Mouse (Mus musculus) B cell, adult 2 months (primary cell): Measurements from ENCODE around the gene Spred3.
A peak's percentile ranks its signal among the peaks of the same experiment; 100 is the strongest.
"Not testable (repeated sequence)": the region's sequence is repeated elsewhere in the genome, so short reads cannot be mapped to it uniquely, and the experiment has no call there.

Experiments used
- DNase-seq, 2 experiments: peaks; one replicate each; pipeline ENCODE4 v3.0.0; 2022

Gene Spred3

DNA sequence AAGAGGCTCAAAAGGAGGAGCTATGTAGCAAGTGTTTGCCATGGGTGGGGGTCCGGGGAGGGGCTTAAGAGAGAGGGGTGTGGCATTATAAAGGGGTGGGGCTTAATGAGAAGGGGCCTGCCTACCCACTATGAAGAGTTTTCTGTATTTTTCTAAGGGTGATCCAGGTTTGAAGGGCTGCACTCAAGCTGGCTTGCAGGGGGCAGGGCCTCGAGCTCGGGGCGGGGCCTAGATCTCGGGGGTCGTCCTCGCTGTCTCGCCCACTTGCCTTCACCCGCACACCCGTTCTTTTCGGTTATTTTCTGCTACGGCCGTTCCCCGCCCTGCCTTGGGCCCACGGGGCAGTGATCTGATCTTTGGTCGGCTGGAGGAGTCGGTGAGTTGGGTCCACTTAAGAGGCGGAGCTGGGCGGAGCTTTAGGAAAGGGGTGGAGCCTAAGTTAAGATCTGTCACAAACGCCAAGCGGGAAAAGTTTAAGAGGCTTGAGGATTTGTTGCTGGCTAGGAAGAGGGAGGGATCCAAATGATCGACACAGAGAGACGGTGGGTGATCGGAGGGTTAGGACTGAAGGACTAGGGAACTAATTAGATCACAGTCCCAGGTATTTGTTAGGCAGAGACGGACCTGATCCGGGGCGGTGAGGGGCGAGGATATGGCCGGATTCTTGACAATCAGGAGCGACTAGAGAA is at the start of gene Spred3, which contains the start of gene Ggn:
Gene Spred3, minus strand, starts transcription at position 346 of the 689 bp plus-strand sequence.
Gene Ggn, plus strand, starts transcription at position 145 of the 689 bp plus-strand sequence.
- DNase-seq = peak; percentile 61 to 62

DNA sequence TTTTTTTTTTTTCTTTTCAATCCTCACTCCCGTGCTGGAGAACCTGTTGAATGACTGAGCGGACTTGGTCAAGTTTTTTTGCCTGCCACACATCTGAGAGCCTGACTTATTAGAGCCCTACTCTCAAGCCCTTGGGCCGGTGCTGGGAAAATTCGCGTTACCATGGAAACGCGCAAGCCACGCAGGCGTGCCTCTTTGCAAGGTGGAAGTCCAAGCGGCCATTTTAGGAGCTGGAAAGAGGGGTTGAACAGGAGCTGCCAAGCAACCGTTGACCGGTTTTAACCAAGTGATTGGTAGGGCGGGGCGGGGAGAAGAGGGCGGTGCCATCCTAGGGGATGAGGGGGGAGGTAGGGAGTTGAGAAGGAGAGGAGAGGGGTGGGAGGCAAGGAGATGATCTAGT is 44.6 kb upstream of the Spred3 start:
- no peak for DNase-seq

DNA sequence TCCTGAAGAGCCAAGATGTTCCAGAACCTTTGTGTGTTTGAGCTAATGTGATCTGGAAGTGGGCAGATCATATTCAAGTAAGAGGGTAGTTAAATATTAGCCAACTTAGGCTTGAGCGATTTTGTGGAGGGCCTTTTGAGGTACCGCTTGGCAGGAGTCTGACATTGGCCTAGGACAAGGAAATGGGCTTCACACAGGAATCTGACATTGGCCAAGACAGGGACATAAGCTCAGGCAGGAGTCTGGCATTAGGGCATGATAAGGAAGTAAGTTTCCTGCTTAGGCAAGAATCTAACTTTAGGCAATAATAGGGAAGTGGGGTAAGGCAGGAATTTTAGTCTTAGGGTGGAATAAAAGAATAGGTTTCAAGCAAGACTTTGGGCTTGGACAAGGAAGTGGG is 44.0 kb upstream of the Spred3 start:
- DNase-seq = no peak

DNA sequence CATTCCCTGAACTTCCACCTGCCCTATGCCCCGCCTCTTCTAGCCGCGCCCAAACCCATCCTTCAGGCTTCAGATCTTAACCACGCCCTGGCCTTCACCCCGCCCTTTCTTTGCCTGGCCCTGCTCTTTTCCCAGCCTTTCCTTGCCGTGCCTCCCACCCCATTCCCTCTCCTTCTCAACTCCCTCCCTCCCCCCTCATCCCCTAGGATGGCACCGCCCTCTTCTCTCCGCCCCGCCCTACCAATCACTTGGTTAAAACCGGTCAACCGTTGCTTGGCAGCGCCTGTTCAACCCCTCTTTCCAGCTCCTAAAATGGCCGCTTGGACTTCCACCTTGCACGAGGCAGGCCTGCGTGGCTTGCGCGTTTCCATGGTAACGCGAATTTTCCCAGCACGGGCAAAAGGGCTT is 43.5 kb upstream of the Spred3 start, which contains the start of gene Catsperg1:
Gene Catsperg1, minus strand, starts transcription at position 361 of the 408 bp plus-strand sequence.
- DNase-seq = no peak

DNA sequence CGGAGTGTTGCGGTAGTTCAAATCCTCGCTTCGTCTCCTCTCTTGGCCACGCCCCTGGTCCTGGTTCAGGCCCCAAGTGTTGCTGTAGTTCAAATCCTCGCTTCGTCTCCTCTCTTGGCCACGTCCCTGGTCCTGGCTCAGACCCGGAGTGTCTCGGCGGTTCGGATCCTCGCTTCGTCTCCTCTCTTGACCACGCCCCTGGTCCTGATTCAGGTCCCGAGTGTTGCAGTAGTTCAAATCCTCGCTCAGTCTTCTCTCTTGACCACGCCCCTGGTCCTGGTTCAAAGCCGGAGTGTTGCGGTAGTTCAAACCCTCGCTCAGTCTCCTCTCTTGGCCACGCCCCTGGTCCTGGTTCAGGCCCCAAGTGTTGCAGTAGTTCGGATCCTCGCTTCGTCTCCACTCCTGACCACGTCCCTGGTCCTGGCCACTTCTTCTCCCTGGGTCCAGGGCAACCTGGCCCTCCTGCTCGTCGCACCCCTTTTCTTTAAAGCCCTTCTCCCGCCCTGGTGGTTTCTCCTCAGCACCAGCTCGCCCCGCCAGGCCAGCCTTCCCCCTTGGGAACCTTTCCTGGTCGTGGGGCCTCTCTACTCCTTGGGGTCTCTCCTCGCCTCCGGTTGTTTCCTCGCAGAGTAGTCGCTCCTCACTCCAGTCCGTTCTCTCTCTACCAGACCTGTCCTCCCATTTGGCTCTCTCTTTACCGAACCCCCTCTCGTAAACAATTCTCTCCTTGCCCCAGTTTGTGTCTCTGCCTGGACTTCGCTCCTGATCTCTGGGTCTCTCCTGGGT is 42.8 kb upstream of the Spred3 start:
- DNase-seq = not testable (repeated sequence)

DNA sequence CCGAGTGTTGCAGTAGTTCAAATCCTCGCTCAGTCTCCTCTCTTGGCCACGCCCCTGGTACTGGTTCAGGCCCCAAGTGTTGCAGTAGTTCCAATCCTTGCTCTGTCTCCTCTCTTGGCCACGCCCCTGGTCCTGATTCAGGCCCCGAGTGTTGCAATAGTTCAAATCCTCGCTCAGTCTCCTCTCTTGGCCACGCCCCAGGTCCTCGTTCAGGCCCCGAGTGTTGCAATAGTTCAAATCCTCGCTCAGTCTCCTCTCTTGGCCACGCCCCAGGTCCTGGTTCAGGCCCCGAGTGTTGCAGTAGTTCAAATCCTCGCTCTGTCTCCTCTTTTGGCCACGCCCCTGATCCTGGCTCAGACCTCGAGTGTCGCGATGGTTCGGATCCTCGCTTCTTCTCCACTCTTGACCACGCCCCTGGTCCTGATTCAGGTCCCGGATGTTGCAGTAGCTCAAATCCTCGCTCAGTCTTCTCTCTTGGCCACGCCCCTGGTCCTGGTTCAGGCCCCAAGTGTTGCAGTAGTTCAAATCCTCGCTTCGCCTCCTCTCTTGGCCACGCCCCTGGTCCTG is 42.1 kb upstream of the Spred3 start:
- DNase-seq = no peak

DNA sequence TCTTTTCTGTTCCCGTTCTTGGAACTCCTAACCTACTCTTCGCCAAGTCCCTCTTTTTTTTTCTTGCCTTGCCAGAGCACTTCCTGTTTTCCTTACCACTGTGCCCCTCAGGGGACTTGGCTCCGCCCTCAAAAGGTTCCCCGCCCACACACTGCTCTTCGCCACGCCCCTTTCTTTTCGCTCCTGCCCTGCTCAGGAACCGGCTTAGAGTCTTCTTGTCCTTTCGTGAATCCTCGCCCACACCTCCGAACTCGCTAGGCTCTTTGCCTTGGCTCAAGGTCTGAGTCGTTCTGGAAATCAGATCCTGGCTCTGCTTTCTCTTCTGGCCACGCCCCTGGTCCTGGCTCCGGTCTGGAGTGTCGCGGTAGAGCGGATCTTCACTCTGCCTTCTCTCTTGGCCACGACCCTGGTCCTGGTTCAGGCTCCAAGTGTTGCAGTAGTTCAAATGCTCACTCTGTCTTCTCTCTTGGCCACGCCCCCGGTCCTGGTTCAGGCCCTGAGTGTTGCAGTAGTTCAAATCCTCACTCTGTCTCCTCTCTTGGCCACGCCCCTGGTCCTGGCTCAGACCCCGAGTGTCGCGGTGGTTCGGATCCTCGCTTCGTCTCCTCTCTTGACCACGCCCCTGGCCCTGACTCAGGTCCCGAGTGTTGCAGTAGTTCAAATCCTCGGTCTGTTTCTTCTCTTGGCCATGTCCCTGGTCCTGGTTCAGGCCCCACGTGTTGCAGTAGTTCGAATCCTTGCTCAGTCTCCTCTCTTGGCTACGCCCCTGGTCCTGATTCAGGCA is 41.4 kb upstream of the Spred3 start:
- peak; percentile 94 to 95 for DNase-seq

DNA sequence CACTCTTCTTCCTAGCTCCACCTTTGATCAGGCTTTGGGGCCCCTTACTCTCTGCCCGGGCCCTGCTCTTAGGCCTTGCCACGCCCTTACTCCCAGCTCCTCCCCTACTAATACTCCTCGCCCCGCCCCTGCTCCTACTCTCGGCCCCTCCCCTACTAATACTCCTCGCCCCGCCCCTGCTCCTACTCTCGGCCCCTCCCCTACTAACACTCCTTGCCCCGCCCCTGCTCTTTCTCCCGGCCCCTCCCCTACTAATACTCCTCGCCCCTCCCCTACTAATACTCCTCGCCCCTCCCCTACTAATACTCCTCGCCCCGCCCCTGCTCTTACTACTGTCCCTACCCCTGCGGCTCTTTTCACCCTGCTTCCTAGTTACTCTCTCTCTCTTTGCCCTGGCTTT is 40.8 kb upstream of the Spred3 start:
- peak in 1 of 2 experiments; percentile 75 for DNase-seq

DNA sequence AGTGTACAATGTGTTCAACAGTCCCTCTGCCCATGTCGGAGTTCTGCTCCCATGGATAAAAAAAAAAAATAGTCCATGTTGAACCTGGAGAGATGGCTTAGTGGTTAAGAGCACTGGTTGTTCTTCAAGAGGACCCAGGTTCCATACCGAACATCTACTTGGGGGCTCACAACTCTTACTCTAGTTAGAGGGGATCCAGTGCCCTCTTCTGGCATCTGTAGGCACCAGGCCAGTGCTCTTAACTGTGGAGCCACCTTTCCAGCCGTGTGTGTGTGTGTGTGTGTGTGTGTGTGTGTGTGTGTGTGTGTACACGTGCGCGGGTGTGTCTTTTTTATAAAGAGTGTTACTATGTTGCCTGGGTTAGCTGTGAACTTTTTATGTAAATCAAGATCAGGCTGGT is 32.4 kb upstream of the Spred3 start:
- DNase-seq = no peak

DNA sequence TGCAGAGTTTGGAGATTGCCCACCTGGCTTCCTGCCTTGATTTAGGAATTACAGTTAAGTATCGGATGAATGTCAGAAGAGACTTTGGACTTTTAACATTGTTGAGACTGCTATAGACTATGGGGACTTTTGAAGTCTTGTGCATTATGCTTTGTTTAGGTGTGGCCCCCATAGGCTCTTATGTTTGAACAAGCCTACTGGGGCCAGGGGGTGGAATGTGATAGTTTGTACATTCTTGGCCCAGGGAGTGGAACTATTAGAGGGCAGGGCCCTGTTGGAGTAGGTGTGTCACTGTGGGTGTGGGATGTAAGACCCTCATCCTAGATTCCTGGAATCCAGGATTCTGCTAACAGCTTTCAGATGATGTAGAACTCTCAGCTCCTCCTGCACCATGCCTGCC is 24.0 kb upstream of the Spred3 start:
- DNase-seq = not testable (repeated sequence)

DNA sequence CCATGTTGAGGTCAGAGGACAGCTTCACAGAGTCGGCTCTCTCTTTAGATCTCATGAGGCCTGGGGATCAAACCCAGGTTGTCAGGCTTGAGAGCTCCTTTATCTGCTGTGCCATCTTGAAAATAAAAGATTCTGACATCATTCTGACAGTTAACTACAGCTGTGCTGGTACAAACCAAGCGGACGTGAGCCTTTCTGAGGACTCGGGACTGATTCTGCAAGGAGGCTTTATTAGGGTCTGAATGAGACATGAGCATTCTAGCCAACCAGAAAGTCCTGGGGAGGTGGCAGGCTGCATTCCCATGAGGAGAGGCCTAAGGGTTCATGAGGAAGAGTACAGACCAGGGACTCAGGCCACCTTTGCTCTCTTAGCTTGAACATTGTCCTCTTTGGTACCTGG is 11.1 kb upstream of the Spred3 start:
- not testable (repeated sequence) for DNase-seq

DNA sequence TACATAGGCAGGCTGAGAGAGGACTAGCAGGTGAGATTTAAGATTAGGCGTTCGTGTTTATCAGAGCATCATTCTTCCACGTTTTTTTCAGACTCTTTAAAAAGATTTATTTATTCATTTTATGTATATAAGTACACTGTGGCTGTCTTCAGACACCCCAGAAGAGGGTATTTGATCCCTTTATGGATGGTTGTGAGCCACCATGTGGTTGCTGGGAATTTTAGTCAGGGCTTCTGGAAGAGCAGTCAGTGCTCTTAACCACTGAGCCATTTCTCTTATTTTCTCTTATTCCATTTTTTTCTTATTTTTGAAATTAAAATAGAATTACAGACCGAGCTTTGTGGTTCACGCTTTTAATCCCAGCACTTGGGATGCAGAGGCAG is 10.6 kb upstream of the Spred3 start:
- no peak for DNase-seq

DNA sequence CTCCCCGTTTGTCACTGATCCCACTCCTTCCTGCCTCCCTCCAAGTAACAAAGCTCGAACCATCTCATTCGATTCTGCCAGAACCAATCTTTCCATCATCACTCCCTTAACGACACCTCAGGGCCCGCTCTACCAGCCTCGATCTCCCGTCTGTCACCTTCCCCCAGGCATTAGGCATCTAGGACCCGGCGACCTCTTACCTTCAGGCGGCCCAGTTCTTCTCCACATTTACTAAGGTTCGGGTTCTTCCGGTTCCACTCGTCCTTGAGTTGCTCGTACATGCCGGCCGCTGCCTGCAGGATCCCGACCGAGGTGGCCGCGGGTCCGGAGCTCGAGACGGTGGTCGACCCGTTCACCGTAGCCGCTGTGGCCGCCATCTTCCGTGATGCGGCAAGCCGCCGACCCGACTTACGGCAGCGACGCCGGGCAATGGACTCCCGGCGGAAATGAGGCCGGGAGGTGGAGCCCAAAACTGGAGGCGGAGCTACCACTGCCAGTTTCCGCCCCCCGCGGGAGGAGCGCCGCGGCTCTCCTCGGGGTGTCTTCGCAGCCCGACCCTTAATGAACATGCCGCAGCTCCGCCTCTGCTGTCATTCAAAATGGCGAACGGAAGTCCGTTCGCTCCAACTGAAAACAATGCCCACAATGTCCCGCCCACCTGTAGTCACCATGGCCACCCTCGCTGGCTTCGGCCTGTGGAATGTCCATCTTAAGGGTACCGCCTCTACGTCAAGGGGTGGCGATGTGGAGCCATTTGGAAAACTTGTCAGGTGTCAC is 10.1 kb upstream of the Spred3 start, which contains the start of gene Psmd8:
Gene Psmd8, minus strand, starts transcription at position 625 of the 777 bp plus-strand sequence.
- DNase-seq = peak; percentile 98

DNA sequence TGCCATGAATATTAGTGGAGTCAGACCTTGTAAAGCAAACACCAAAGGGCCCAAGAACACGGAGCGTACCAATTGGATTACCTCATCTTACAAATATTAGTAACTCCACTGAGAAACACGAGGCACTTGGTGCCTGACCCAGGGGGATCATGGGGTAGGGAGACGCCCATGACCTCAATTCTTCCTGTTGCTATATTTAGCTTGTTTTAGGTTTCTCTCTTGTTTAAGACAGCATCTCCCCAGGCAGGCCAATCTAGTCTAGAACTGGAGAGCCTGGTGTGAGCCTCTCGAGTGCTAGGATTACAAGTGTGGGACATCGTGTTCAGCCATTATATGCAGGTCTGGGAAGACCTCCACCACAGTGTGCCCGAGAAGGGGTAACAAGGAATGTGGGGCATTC is 9.1 kb upstream of the Spred3 start:
- DNase-seq = peak; percentile 48 to 54

DNA sequence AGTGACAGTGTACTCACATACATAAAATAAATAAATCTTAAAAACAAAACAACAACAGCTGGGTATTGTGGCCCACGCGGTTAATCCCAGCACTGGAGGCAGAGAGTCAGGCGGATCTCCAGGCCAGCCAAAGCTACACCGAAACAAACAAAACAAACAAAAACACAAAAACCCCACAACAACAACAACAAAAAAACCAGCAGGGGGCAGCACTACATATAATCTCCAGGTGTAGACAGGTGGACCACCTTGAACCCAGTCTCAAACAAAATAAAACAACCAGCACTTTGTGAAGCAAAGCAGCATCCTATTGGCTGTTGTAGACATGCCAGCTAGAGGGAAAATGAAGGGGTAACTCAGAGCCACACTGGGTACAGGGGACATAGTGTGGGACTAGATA is 7.9 kb upstream of the Spred3 start:
- DNase-seq = peak; percentile 41 to 46

DNA sequence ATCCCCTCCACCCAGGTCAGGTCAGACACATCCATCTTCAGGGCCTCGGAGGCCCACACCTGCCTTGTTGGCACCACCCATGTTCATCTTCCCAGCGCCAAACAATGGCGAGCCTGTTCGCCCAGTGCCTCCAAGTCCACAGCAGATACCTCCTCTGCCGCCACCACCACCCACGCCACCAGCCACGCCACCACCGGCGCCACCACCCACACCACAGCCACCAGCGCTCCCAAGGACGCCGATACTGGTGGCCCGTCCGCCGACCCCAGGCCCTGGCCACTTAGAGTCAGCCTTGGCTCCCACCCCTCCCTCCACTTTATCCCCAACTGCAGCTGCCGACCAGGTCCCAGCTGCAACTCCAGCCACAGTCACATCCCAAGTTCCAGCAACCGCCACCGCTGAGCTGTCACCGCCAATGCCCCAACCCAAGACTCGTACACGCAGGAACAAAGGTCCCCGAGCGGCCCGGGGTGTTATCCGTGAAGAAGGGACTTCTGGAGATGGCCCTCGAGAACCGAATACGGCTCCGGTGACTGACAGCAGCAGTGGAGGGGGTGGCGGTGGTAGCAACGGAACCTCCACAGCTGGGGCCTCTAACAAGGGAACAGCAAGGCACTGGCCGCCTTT is 2.3 kb upstream of the Spred3 start:
- DNase-seq = peak; percentile 15 to 21

DNA sequence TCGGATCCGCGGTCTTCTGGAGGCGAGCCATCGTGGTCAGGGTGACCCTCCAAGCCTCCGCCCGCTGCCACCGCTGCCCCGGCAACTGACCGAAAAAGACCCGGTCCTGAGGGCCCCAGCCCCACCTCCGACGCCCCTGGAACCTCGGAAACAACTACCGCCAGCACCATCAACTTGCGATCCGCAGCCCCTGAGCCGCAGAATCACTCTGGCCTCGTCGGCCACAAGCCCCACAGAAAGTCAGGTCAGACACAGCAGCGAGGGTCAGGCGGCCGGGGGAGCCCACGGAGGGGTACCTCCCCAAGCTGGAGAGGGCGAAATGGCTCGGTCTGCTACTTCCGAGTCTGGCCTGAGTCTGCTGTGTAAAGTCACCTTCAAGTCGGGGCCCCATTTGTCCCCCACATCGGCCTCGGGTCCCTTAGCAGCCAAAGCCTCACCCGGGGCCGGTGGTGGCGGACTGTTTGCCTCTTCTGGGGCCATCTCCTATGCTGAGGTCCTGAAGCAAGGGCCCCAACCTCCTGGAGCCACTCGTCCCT is 1.4 kb upstream of the Spred3 start:
- peak; percentile 42 to 43 for DNase-seq

DNA sequence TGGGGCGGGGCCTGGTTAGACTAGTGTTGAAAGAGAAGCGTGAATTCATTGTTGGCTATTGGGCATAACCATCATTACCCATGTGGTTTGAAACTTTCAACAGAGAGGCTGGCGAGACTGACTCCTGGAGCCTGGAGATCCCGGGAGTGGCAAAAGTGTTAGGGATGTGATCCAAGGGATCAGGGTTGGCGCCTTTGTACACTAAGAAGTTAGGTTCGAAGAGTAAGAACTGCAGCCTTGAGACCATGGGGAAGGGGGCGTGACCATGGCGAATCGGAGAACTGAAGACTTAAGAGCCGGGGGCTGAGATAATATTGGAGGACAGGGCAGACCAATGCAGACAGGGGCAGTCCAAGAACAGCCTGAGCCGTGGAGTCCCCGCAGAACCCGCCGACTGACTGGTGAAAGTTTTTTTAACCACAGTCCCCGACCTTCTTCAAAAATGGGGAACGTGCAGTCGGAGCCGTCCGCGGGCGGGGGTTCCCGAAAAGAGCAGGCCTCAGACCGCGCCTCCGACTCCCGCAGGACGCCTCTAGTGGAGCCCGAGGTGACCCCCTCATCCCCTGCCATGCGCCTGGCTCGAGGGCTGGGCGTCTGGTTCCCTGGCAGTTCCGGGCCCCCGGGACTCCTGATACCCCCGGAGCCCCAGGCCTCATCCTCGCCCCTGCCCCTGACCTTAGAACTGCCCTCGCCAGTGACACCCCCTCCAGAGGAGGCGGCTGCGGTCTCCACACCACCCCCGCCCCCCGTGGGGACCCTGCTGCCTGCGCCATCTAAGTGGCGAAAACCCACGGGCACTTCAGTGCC is 747 bp upstream of the Spred3 start:
- peak; percentile 66 to 72 for DNase-seq

DNA sequence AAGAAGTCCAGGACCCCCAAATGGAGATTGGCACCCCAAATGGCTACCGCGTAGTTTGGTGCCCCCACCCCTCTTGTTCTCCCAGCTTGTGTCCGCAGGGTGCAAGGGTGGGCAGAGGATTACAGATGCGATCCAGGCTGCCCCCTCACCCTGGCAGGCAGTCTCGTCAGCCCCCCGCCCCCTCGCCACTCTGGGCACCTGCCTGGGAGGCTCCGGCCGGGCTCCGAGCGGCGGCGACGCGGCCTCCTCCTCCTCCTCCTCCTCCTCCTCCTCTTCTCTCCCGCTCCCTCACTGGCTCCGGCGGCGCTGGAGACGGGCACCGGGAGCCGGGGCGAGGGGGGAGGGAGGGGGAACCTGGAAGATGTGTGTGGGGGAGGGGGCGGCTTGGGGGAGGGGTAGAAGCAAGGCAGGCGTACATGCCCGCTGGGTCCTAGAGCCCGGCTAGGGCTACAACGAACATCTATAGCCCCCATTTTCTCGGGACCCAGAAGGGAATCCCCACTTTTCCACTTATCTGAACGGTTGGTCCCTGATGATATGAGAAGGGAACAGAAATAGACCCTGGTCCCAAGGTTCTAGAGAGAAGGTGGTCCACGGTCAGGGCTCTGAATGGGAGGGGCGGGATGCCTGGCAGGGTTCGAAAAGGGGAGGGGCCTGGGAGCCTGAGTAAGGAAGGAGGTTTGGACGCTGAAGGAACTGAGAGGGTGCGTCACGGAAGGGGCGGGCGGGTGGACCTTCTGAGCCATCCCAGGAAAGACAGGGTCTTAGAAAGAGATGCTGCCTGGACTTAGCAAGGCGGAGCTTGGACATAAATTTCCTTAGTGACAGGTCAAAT is 763 bp downstream of the Spred3 start:
- peak in 1 of 2 experiments; percentile 28 for DNase-seq
